Mouse (Mus musculus): ENCODE data around the gene Slc39a11.
"Not testable (repeated sequence)": the region's sequence is repeated elsewhere in the genome, so short reads cannot be mapped to it uniquely, and the experiment has no call there.

Slc39a11 gene

DNA sequence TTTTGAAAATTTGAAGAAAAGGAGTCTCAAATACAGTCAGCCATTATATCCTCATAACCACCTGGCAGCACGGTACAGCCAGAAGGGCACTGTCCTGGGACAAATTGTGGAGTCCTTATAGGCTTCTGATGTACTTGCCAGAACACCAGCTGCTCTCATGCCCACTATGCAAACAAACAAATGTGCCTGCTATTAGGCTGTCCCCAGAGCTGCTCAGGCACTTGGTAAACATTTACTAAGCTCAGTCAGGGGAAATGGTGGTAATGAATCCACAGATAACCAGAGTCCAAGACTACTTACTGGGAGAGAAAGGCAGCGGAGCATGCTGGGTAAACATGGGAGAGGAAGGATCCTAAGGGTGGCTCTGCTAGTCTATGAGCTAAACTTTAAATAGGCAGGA is 17.2 kb upstream of the Slc39a11 start:
- no peak for DNase-seq

DNA sequence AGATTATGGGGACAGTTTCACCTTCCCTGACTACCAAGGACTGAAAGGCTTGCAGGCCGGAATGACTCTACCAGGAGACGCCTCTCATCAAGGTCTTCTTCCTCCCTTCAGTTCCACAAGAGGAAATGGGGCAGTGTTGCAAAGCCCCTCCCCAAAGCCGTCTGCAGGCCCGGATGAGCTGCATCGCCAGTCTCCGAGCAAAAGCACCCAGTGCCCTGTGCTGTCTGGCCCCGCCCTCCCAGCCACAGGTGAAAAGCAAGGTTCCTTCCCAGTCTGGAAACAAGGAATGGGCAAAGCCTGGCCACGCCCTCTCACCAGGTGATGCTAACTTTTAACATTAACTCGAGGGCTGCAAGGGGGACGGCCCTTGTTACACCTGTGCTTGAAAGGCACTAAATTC is 16.8 kb upstream of the Slc39a11 start:
- no peak for DNase-seq

DNA sequence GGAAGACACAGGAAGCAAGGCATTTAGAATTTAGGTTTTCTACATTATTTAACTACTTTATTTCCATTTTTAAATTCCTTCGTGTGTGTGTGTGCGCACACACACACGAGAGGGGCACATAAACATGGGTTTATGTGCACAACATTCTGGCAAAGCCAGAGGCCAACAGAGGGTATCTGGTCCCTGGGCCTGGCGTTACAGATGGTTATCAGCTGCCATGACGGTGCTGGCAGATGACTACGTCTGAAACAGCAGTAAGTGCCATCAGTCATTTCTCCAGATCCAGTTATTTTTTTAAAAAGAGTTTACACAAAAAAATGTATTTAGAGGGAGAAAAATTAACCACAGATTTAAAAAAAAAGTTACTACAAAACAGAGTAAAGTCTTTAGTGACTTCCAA is 16.3 kb upstream of the Slc39a11 start:
- no peak for DNase-seq

DNA sequence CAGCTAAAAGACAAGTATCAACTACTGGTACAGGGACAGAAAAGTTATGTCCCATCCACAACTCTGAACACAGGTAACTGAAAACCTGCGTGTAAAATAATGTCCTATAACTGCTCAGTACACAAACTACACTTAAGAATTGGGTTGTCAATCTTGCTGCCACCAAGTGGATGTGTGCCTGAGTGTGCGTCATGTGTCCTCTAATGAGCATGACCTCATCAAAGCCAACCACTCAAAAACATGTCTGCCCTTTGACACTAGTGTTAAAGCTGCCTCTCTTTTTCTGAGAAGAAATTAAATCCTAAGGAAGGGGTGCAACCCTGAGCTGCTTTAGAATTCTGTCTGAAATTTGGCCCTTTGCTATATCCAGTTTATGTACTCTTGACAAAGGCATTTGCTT is 14.4 kb upstream of the Slc39a11 start:
- no peak for DNase-seq

DNA sequence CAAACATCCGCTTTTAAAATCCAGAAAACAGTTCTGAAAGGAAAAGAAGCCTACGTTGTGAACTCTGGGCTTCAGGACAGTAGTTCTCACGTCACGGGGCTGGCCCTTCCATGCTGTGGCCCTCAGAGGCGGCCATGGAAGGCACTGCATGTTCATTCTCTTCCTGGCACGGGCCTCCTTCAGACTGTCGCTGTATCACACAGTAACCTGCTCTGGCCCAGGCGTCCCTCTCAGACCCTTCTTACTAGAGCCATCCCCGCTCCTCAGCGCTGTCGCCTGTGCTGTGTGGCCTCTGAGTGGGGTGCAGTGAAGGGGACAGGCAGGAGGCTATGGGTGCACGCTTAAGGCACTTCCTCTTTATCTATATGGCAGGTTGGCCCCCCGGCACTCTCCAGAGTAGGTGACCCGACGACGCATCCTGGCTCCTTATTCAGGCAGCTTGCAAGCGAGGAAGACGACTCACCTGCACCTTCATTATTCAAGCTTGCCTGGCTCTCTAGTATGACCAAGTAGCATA is 12.0 kb upstream of the Slc39a11 start:
- peak; percentile 41 for DNase-seq

DNA sequence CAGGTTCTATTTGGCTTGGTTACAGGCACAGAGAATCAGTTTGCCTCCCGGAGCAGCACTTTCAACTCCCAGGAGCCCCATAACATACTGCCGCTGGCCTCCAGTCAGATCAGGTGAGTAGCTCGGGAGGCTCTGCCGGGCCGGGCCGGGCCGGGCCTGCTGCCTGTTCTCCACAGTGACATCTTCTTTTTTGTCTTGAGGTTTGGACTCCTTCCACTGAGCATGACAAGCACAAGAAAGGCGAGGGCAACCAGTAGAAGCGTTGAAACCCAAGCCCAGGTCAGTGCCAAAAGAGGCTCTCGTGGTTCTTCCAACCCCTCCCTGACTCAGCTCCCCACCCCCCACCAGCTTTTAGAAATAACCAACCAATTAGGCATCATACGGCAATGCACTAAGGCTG is 11.1 kb upstream of the Slc39a11 start:
- peak; percentile 58 for DNase-seq

DNA sequence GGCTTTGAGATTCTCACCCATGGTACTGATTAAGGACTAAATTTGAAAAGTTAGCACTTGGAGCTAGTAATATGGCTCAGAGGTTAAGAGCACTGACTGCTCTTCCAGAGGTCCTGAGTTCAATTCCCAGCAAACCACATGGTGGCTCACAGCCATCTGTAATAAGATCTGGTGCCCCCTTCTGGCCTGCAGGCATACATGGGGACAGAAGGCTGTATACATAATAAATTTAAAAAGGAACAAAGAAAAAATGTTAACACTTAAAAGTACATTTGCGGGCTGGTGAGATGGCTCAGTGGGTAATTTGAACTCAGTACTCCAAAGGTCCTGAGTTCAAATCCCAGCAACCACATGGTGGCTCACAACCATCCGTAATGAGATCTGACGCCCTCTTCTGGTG is 10.3 kb upstream of the Slc39a11 start:
- not testable (repeated sequence) for DNase-seq

DNA sequence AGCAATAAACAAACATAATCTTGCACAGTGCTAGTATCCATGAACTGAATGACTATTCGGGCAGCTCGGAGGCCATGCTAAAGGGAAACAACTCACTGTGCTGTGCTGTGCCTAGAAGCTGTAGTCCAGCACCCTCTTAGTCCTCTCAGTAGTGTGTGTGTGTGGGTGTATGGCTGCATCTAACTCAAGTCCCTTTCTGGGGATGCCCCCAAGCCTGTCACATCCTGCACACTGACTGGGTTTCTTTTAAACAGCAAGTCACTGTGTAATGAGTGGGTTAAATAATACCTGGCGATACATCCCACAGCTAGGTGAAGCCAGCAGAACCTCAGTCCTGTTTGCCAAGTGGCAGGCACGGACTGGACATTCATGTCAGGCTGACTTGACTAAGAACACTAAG is 8.9 kb upstream of the Slc39a11 start:
- DNase-seq: no peak

DNA sequence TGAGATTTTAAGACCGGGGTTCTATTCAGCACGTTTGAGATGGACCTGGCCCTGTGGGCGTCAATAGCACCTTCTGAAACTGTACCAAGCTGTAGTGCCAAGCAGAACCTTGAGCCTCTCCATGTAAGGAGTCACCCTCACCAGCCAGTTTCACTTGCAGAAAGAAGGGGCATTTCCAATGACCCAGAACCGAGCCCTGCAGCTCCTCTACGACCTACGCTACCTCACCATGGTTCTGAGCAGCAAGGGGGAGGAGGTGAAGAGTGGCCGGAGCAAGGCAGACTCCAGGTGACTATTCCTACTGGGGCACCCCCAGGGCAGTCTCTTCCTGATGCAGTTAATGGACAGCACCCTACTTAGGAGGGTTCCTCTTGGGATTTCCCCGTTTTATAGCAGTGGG is 8.4 kb upstream of the Slc39a11 start:
- DNase-seq: no peak

DNA sequence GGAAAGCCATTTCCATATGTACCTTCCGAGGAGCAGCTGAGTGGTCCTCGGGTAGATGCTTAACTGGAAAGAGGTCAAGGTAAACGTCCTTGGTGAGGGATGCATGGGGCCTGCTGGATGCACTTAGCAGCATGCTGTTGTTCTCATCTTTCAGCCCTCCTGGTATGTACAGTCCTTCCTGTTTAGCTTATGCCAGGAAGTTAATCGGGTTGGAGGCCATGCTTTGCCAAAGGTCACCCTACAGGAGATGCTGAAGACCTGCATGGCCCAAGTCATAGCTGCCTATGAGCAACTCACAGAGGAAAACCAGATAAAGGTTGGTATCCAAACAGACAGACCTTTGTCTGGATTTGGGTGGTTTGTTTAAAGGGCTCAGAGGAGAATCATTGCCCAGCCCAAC is 7.3 kb upstream of the Slc39a11 start:
- peak; percentile 63 for DNase-seq

DNA sequence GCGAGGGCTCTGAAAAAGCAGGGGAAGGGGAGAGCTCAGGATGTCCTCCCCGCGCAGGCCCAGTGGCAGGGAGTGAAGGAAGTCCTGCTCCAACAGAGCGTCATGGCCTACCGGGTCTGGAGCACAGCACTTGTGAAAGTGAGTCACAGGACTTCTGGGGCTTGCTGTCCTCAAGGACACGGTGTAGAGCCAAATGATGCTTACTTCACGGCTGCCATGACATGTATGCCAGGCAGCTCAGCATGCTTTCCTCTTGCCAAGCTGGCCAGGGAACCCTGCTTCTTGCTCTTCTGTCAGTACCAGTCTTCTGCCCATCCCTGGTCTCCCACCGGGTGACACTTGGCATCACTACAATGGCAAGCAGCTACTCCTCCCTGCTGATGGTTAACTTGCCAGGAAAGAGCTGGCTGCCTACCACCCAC is 6.6 kb upstream of the Slc39a11 start:
- peak; percentile 98 for DNase-seq

DNA sequence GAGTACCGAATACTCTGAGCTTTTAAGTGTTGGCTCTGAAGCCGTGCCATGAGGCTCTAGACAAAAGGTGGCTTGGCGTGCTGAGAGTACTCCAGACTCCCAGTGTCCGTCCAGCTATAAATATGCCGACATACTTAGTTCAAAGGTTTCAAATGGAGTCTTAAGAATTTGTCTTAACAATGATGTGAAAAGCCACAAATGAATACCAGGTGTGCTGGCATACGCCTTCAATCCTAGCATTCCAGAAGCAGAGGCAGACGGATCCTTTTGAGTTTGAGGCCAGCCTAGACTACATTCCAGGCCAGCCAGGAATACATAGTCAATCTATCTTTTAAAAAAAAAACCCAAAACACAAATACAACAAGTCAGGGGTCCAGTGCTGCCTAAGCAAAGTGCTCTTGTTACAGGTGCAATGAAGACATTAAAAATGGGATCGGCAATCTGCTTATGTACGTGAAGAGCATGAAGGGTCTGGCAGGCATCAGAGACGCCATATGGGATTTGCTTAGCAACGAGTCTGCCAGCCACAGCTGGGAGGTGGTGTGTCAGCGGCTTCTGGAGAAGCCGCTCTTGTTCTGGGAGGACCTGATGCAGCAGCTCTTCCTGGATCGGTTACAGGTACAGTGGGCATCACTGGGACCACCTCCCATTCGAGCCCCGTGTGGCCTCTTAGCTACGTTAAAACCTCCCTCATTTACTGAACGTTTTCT is 4.8 kb upstream of the Slc39a11 start:
- peak; percentile 51 for DNase-seq

DNA sequence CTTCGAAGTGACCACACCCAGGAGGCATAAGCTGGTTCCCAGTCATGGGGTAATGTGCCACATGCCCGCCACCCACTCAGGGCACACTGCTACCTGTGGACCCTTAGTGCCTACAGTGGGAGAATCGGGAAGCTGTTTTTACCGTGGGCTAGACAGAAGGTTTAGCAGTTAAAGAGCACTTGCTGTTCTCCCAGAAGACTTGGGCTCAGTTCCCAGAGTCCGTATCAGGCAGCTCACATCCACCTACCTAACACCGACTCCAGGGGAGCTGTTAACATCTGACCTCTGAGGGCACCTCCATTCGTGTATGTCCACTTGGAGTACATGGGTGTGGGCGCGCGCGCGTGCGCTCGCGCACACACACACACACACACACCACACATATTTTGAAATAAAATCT is 4.2 kb upstream of the Slc39a11 start:
- DNase-seq: peak; percentile 52

DNA sequence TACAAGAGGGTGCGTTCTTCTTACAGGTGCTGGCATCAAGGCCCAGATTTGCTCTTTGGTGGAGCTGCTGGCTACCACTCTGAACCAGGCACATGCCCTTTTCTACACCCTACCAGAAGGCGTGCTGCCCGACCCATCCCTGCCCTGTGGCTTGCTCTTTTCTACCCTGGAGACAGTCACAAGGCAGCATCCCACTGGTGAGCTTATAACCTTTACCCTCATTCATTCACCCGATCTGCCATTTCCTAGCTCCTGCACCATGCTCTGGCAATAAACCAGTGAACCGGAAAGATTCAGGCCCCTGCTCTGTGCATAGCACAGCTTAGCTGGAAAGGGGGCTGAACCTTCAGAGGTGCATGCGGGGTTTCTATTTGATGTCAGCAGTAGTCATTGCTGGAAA is 2.6 kb upstream of the Slc39a11 start:
- no peak for DNase-seq

DNA sequence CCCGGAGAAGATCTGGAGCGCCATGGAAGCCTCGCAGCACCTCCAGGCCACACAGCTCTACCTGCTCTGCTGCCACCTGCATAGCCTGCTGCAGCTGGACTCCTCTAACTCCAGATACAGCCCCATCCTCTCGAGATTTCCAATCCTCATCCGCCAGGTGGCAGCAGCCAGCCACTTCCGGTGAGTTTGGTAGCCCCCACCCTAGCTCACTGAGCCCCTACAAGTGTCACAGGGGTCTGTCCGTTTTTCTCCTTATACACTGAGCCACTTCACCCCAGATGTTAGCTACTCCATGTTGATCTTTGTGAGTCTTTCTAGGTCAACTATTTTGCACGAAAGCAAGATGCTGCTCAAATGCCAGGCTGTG is 2.0 kb upstream of the Slc39a11 start:
- peak; percentile 69 for DNase-seq

DNA sequence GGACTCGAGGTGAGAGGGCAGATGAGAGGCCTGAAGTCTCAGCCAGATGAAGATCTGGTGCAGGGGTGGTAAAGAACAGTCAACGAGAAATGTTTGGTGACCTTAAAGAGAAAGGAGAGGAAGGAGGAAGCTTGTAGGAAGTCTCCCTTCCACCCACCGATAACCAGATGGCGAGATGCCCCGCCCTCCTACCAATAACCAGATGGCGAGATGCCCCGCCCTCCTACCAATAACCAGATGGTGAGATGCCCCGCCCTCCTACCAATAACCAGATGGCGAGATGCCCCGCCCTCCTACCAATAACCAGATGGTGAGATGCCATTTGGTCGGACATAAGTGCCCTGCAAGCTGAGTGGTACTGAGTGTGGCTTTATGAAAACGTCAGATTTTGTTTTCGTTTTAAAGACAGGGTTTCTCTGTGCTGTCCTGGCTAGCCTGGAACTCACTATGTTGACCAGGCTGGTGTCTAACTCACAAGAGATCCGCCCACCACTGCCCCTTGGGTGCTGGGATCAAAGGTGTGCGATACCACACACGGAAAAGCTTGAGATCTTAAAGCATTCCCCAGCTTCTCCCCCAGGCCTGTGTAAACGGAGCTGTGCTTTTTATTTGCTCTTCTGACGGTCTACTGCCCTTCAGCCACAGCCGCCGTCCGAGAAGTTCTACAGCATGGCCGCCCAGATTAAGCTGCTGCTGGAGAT is 1.5 kb upstream of the Slc39a11 start:
- peak; percentile 68 for DNase-seq

DNA sequence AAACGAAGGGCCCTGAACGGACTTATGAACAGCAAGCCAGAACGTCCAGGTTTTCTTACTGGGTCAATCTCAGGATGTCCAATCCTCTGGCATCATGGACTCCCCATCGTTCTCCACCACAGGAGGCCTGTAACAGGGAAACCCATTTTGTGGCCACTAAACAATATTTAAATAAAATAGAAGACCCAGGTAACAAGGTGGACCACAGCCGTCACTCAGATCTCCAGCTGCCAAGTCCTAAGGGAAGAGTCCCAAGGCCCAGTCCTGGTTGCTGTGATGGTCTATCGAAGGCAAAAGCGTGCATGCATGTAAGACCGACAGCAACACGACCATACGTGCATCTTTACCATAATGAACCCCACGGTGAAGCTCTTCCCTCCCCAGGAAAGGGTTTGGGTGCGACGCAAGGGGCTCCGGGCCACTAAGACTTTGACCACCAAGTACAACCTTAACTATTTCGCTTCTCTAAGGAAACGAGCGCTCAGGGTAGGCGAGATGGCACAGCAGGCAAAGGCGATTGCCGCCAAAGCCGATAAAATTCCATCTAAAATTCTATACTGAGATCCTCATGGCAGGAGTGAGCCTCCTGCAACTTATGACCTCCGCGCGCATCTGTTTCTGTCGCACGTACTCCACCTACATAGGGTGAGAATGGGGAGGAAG is 1.1 kb downstream of the Slc39a11 start, which contains the start of gene Cog1:
Gene Cog1, plus strand, starts transcription at position 480 of the 663 bp plus-strand sequence.
- peak; percentile 46 for DNase-seq

DNA sequence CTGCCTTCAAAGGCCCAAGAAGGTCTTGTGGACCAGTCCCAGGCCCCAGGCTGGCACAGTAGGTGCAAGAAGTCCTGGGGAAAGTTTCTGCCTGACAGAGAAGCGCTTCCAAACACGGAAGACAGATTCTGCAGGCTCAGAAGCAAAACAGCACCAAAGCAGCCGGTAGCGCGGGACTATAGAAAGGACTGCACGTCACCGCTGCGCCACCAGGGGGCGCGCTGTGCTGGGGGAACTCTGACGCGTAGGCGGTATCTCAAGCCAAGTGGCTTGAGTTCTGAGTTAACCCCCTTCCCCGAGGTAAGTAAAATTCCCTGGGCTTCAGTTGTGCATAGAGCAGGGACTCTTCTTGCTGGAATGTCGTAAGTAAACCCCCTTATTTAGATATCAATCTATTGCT is 1.7 kb downstream of the Slc39a11 start:
- peak; percentile 81 for DNase-seq

DNA sequence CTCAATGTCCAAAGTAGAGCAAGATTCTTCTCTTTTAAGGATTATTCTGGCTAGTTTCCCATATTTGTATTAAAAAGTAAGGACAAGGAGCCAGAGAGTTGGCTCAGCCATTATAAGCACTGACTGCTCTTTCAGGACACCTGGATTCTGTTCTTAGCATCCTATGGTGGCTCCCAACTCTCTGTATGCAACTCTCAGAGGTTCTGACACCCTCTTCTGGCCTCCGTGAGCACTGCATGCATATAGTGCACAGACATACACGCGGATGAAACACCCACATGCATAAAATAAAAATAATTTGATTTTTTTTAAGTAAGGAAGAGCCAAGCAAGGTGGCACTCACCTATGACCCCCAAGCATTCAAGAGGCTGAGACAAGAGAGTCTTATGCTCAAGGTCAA is 4.7 kb downstream of the Slc39a11 start:
- no peak for DNase-seq

DNA sequence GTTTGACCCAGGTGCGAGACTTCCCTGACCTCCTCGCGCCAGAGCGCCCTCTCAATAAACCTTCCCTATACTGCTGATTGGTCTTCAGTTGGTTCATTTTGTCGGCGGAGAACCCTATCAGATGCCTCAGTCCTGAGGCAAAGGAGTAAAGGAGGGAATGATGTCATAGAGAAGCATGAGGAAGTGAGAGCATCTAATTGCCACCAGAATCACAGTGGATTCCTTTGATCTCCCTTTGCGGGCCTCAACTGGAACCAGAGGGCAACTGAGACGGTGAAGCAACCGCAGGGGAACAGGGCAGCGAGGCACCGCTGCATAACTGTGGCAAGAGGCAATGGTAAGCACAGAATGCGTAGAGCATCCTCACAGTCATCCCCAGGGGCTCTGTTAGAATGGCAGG is 11.2 kb downstream of the Slc39a11 start:
- no peak for DNase-seq

DNA sequence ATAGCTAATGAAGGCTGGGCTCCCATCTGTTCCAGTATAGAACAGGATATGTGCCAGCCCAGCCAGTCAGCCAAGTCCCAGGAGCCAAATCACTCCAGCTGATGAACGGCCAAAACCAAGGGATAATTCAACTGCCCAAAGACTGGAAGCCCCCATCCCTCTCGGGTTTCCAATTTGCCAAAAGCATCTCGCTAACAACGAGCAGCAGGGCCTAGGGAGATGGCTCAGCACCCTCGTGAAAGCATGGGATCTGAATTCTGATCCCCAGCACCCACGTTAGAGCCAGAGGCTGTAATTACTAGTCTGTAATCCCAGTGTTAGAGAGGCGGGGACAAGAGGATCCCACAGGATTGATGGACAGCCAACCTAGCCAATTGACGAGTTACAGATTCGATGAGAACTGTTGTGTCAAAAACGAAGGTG is 15.2 kb downstream of the Slc39a11 start:
- DNase-seq: no peak

DNA sequence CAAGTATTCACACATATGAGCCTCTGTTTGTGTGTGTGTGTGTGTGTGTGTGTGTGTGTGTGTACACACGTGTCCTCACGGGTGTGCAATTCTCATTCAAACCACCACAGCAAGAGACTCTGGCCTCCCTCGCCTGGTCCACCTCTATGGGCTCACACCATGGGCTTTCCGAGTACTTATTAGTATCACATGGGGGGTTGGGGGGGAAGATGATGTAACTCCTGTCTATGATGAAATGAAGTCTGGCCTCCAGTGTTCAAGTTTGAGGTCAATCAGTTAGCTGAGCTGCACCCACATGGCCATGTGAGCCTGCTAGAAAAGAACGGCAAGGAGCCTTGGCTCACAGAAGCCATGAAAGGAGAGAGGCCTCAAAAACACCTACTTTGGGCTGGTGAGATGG is 16.5 kb downstream of the Slc39a11 start:
- no peak for DNase-seq

DNA sequence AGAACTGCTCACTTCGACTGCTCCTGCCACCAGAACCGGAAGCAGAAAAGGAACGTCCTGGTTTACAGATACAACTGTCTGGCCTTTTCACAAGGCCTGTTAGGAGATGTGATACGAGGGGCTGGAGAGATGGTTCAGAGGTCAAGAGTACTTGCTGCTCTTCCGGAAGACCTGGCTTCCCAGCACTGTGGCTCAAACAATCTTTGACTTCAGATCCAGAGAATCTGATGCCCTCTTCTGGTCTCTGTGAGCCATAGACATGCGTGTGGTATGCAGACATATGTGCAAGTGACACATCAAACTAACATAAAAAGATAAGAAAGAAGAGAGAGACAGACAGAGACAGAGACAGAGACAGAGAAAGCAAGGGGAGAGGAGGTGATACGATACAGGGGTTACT is 17.6 kb downstream of the Slc39a11 start:
- no peak for DNase-seq

DNA sequence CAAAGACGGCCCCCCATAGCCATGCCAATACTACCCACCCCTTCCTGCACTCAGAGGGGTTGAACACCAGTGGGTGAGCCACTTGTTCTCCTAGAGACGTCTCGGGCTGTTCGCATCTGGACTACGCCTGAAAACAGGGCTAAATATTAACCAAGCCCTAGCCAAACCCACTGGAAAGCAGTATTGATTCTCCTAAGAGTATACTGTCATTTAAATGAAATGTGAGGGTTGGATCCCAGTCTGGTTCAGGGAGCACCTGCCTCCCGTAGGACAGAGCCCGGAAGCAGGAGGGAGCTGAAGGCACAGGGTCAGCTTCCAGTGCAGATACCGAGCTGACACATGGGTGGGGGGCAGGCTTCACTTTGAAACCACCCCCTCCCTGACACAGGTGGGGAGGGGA is 18.0 kb downstream of the Slc39a11 start:
- no peak for DNase-seq

Data from cerebellum, adult 11-12 months (tissue).